Comparison of ENCODE assay signal across 28 mouse cellular contexts in genomic region chr1:171165629-171166345, GRCm38 (mm10). TPM values are rescaled to one million over a fixed set of nuclear protein-coding genes. Genes with fewer than 3 reads are reported as not detected.
DNase-seq lines count a peak whose midpoint lies in the region; ATAC-seq and TF ChIP-seq lines count a peak whose summit lies in the region.
"Had no signal": no experiment of that assay in that cellular context is flagged by ENCODE, and none has a peak within 500 bp of the region (broad histone marks: within the 10 kb centered on the region; RNA-seq: fewer than 3 reads in every experiment).

No protein-coding gene starts in this region.

- no peak overlapping the region for H3K4me3 ChIP-seq in kidney, embryonic 16.5 days (ENCODE audit: low read length)
- H3K4me3 ChIP-seq in bone marrow macrophage, adult 2 months (ENCODE audit: insufficient read depth, low read length) = no peak overlapping the region
- no peak overlapping the region for H3K4me3 ChIP-seq in intestine, embryonic 16.5 days (ENCODE audit: low read length)
- H3K4me3 ChIP-seq: forebrain, embryonic 10.5 days; forebrain, embryonic 13.5 days; gastrocnemius, adult 2 months; heart, adult 2 months; heart, embryonic 10.5 days; heart, embryonic 13.5 days; hindbrain, embryonic 12.5 days; hindbrain, embryonic 15.5 days had no signal

- WGBS in kidney, embryonic 16.5 days = 54% methylated on average over 5 of the region's 5 CpGs
- 38% methylated on average over 5 of the region's 5 CpGs for WGBS in intestine, embryonic 16.5 days

- no peaks in the 10 kb centered on the region for H3K9me3 ChIP-seq in kidney, embryonic 16.5 days (ENCODE audit: low read length)
- H3K9me3 ChIP-seq in intestine, embryonic 16.5 days (ENCODE audit: control insufficient read depth, low read length) = no peaks in the 10 kb centered on the region
- H3K9me3 ChIP-seq: forebrain, embryonic 10.5 days; forebrain, embryonic 13.5 days; heart, embryonic 10.5 days; heart, embryonic 13.5 days; hindbrain, embryonic 12.5 days; hindbrain, embryonic 15.5 days had no signal

- H3K36me3 ChIP-seq in kidney, embryonic 16.5 days (ENCODE audit: insufficient read depth, low read length) = no peaks in the 10 kb centered on the region
- no peaks in the 10 kb centered on the region for H3K36me3 ChIP-seq in intestine, embryonic 16.5 days (ENCODE audit: control insufficient read depth, insufficient read depth, low read length)
- H3K36me3 ChIP-seq: forebrain, embryonic 10.5 days; heart, embryonic 10.5 days; heart, embryonic 13.5 days; hindbrain, embryonic 12.5 days; hindbrain, embryonic 15.5 days had no signal

- 0 out of 2 replicates have a peak, but pooled peaks cover 3% of the 10 kb centered on the region for H3K4me1 ChIP-seq in kidney, embryonic 16.5 days (ENCODE audit: insufficient read depth, low read length)
- peaks cover 50% of the 10 kb centered on the region for H3K4me1 ChIP-seq in bone marrow macrophage, adult 2 months (ENCODE audit: control insufficient read depth, insufficient read depth, low read length)
- no peaks in the 10 kb centered on the region; the same call in 1 of the 2 replicates for H3K4me1 ChIP-seq in intestine, embryonic 16.5 days (ENCODE audit: control insufficient read depth, insufficient read depth, low read length)
- H3K4me1 ChIP-seq: forebrain, embryonic 13.5 days; hindbrain, embryonic 12.5 days; hindbrain, embryonic 15.5 days had no signal

- H3K9ac ChIP-seq in kidney, embryonic 16.5 days (replicated peaks; ENCODE audit: low read length) = no peak overlapping the region
- H3K9ac ChIP-seq in intestine, embryonic 16.5 days (ENCODE audit: low read depth, low read length) = no peak overlapping the region
- H3K9ac ChIP-seq: forebrain, embryonic 13.5 days; heart, embryonic 13.5 days; hindbrain, embryonic 12.5 days; hindbrain, embryonic 15.5 days had no signal

- DNase-seq in kidney, adult 18-20 months = no peak
- no peak for DNase-seq in adrenal gland, postnatal 10 days
- DNase-seq: adrenal gland, postnatal 14 days; cerebellum, adult 11-12 months; cerebellum, adult 8-10 months; cerebellum, postnatal 10 days; cerebellum, postnatal 36 days; gastrocnemius, adult 2 months; gastrocnemius, postnatal 14 days; heart, adult 2 months; heart, postnatal 14 days; heart, postnatal 4 days had no signal

- no peaks in the 10 kb centered on the region for H3K27me3 ChIP-seq in kidney, embryonic 16.5 days (ENCODE audit: insufficient read depth, low read length)
- H3K27me3 ChIP-seq in intestine, embryonic 16.5 days (replicated peaks; ENCODE audit: control insufficient read depth, insufficient read depth, low read length) = no peaks in the 10 kb centered on the region
- H3K27me3 ChIP-seq: Patski had no signal

- no peak overlapping the region for H3K4me2 ChIP-seq in kidney, embryonic 16.5 days (replicated peaks; ENCODE audit: low read depth, low read length)
- no peak overlapping the region for H3K4me2 ChIP-seq in intestine, embryonic 16.5 days (ENCODE audit: low read depth, low read length)
- H3K4me2 ChIP-seq: forebrain, embryonic 13.5 days; heart, embryonic 13.5 days; hindbrain, embryonic 12.5 days; hindbrain, embryonic 15.5 days had no signal

- peak overlapping the region; percentile 48 for H3K27ac ChIP-seq in kidney, embryonic 16.5 days (ENCODE audit: low read length)
- peak overlapping the region; percentile 45 for H3K27ac ChIP-seq in bone marrow macrophage, adult 2 months (ENCODE audit: insufficient read depth, low read depth, low read length)
- no peak overlapping the region for H3K27ac ChIP-seq in intestine, embryonic 16.5 days (ENCODE audit: low read length)
- H3K27ac ChIP-seq: forebrain, embryonic 10.5 days; forebrain, embryonic 13.5 days; gastrocnemius, adult 2 months; heart, adult 2 months; heart, embryonic 10.5 days; heart, embryonic 13.5 days; hindbrain, embryonic 12.5 days; hindbrain, embryonic 15.5 days had no signal

- no peak for TF ChIP-seq CTCF in bone marrow macrophage, adult 2 months (IDR thresholded peaks at IDR 0.05; ENCODE audit: low read depth, low read length)

- 0 out of 2 replicates have a peak, but pooled peaks have one; percentile 35 for ATAC-seq in kidney, embryonic 16.5 days (ENCODE audit: low FRiP score, low TSS enrichment)
- peak; percentile 59; the same call in 1 of the 2 replicates for ATAC-seq in granulocyte monocyte progenitor cell, adult 5-6 weeks (replicated peaks; ENCODE audit: poor library complexity, severe bottlenecking)
- peak; percentile 41; the same call in 1 of the 2 replicates for ATAC-seq in intestine, embryonic 16.5 days
- ATAC-seq in CD4-positive, CD25-positive, alpha-beta regulatory T cell, adult 4 months = no peak
- ATAC-seq in megakaryocyte-erythroid progenitor cell, adult 5-6 weeks (replicated peaks; ENCODE audit: low FRiP score, low TSS enrichment, poor library complexity, severe bottlenecking) = no peak
- ATAC-seq: forebrain, embryonic 13.5 days; forebrain, embryonic 16.5 days; Patski had no signal

- no peak for TF ChIP-seq POLR2A in bone marrow macrophage, adult 2 months (IDR thresholded peaks at IDR 0.05; ENCODE audit: borderline replicate concordance, low read depth, low read length)

RNA-seq across cellular contexts. Expression of gene Mpz, which starts 15.3 kb away (rescaled TPM):
- polyA plus RNA-seq in kidney, embryonic 16.5 days (2015; fragmentation: Nextera tagmentation; extraction: Ambion mirVana) = 0.57 and 0.68 TPM in 2 replicates
- polyA plus RNA-seq in bone marrow macrophage, adult 2 months (2012; ENCODE audit: insufficient read depth, insufficient read length, missing spikeins) = 2.0 TPM in 1 of 2 replicates, not detected in the other
- total RNA-seq in granulocyte monocyte progenitor cell, adult 5-6 weeks (2014; fragmentation: Nextera tagmentation) = 2.0 TPM in 1 of 2 replicates, not detected in the other
- not detected in 2 replicates for total RNA-seq in granulocyte monocyte progenitor cell, adult 5-6 weeks (2017)
- polyA plus RNA-seq in intestine, embryonic 16.5 days (2015; fragmentation: Nextera tagmentation; extraction: Ambion mirVana) = 1.7 TPM in 2 replicates
- 10 to 100 TPM; 10.1 to 20.4 TPM for total RNA-seq in adrenal gland, postnatal 10 days (2021)
- not detected for polyA plus RNA-seq in CD4-positive, CD25-positive, alpha-beta regulatory T cell, adult 4 months (2017; shearing (Covaris generic))
- not detected in 2 replicates for total RNA-seq in megakaryocyte-erythroid progenitor cell, adult 5-6 weeks (2014; fragmentation: Nextera tagmentation)
- 0.61 TPM in 1 of 2 replicates, not detected in the other for total RNA-seq in megakaryocyte-erythroid progenitor cell, adult 5-6 weeks (2017)
- polyA plus RNA-seq: forebrain, embryonic 16.5 days had no signal

RNA-seq across cellular contexts. Expression of gene Sdhc, which starts 15.4 kb away (rescaled TPM):
- 340 TPM in 2 replicates for polyA plus RNA-seq in kidney, embryonic 16.5 days (2015; fragmentation: Nextera tagmentation; extraction: Ambion mirVana)
- 205 and 226 TPM in 2 replicates for polyA plus RNA-seq in bone marrow macrophage, adult 2 months (2012; ENCODE audit: insufficient read depth, insufficient read length, missing spikeins)
- 119 and 151 TPM in 2 replicates for total RNA-seq in granulocyte monocyte progenitor cell, adult 5-6 weeks (2014; fragmentation: Nextera tagmentation)
- total RNA-seq in granulocyte monocyte progenitor cell, adult 5-6 weeks (2017) = 110 and 112 TPM in 2 replicates
- 457 and 490 TPM in 2 replicates for polyA plus RNA-seq in intestine, embryonic 16.5 days (2015; fragmentation: Nextera tagmentation; extraction: Ambion mirVana)
- 100 to 1,000 TPM; 746 to 845 TPM for total RNA-seq in adrenal gland, postnatal 10 days (2021)
- 100 to 1,000 TPM; 135 to 150 TPM for polyA plus RNA-seq in CD4-positive, CD25-positive, alpha-beta regulatory T cell, adult 4 months (2017; shearing (Covaris generic))
- total RNA-seq in megakaryocyte-erythroid progenitor cell, adult 5-6 weeks (2014; fragmentation: Nextera tagmentation) = 150 and 178 TPM in 2 replicates
- 72.0 and 84.7 TPM in 2 replicates for total RNA-seq in megakaryocyte-erythroid progenitor cell, adult 5-6 weeks (2017)

RNA-seq across cellular contexts. Expression of gene Pcp4l1, which starts 30.3 kb away (rescaled TPM):
- polyA plus RNA-seq in kidney, embryonic 16.5 days (2015; fragmentation: Nextera tagmentation; extraction: Ambion mirVana) = 3.7 and 5.1 TPM in 2 replicates
- 120 and 145 TPM in 2 replicates for polyA plus RNA-seq in bone marrow macrophage, adult 2 months (2012; ENCODE audit: insufficient read depth, insufficient read length, missing spikeins)
- 11.7 and 11.8 TPM in 2 replicates for total RNA-seq in granulocyte monocyte progenitor cell, adult 5-6 weeks (2014; fragmentation: Nextera tagmentation)
- 13.7 TPM in 2 replicates for total RNA-seq in granulocyte monocyte progenitor cell, adult 5-6 weeks (2017)
- 16.4 and 19.4 TPM in 2 replicates for polyA plus RNA-seq in intestine, embryonic 16.5 days (2015; fragmentation: Nextera tagmentation; extraction: Ambion mirVana)
- 10 to 100 TPM; 28.0 to 30.7 TPM for total RNA-seq in adrenal gland, postnatal 10 days (2021)
- polyA plus RNA-seq in CD4-positive, CD25-positive, alpha-beta regulatory T cell, adult 4 months (2017; shearing (Covaris generic)) = not detected
- 0.69 and 3.6 TPM in 2 replicates for total RNA-seq in megakaryocyte-erythroid progenitor cell, adult 5-6 weeks (2014; fragmentation: Nextera tagmentation)
- total RNA-seq in megakaryocyte-erythroid progenitor cell, adult 5-6 weeks (2017) = 1.1 TPM in 1 of 2 replicates, not detected in the other

RNA-seq across cellular contexts. Expression of gene Nr1i3, which starts 48.0 kb away (rescaled TPM):
- polyA plus RNA-seq in kidney, embryonic 16.5 days (2015; fragmentation: Nextera tagmentation; extraction: Ambion mirVana) = 0.67 and 0.89 TPM in 2 replicates
- polyA plus RNA-seq in bone marrow macrophage, adult 2 months (2012; ENCODE audit: insufficient read depth, insufficient read length, missing spikeins) = not detected in 2 replicates
- not detected in 2 replicates for total RNA-seq in granulocyte monocyte progenitor cell, adult 5-6 weeks (2014; fragmentation: Nextera tagmentation)
- 0.10 and 0.17 TPM in 2 replicates for total RNA-seq in granulocyte monocyte progenitor cell, adult 5-6 weeks (2017)
- 18.7 and 21.7 TPM in 2 replicates for polyA plus RNA-seq in intestine, embryonic 16.5 days (2015; fragmentation: Nextera tagmentation; extraction: Ambion mirVana)
- total RNA-seq in adrenal gland, postnatal 10 days (2021) = 10 to 100 TPM; 13.4 to 29.4 TPM
- polyA plus RNA-seq in CD4-positive, CD25-positive, alpha-beta regulatory T cell, adult 4 months (2017; shearing (Covaris generic)) = under 1 TPM; 0.15 to 0.54 TPM
- 0.07 TPM in 1 of 2 replicates, not detected in the other for total RNA-seq in megakaryocyte-erythroid progenitor cell, adult 5-6 weeks (2014; fragmentation: Nextera tagmentation)
- total RNA-seq in megakaryocyte-erythroid progenitor cell, adult 5-6 weeks (2017) = 0.38 TPM in 1 of 2 replicates, not detected in the other
- total RNA-seq: adrenal gland, adult 18-20 months; gastrocnemius, adult 2 months; gastrocnemius, postnatal 14 days; heart, adult 2 months; heart, postnatal 4 days had no signal
- polyA plus RNA-seq: heart, adult 2 months had no signal

RNA-seq across cellular contexts. Expression of gene Cfap126, which starts 52.1 kb away (rescaled TPM):
- 2.9 and 3.0 TPM in 2 replicates for polyA plus RNA-seq in kidney, embryonic 16.5 days (2015; fragmentation: Nextera tagmentation; extraction: Ambion mirVana)
- polyA plus RNA-seq in bone marrow macrophage, adult 2 months (2012; ENCODE audit: insufficient read depth, insufficient read length, missing spikeins) = 4.5 and 5.7 TPM in 2 replicates
- total RNA-seq in granulocyte monocyte progenitor cell, adult 5-6 weeks (2014; fragmentation: Nextera tagmentation) = 1.7 and 3.8 TPM in 2 replicates
- total RNA-seq in granulocyte monocyte progenitor cell, adult 5-6 weeks (2017) = 0.47 and 1.5 TPM in 2 replicates
- polyA plus RNA-seq in intestine, embryonic 16.5 days (2015; fragmentation: Nextera tagmentation; extraction: Ambion mirVana) = 1.6 and 2.1 TPM in 2 replicates
- total RNA-seq in adrenal gland, postnatal 10 days (2021) = 1 to 10 TPM in 1 of 2 experiments, under 1 TPM in 1; 0.51 to 1.3 TPM
- polyA plus RNA-seq in CD4-positive, CD25-positive, alpha-beta regulatory T cell, adult 4 months (2017; shearing (Covaris generic)) = 1 to 10 TPM; 4.8 to 5.5 TPM
- 12.6 and 18.9 TPM in 2 replicates for total RNA-seq in megakaryocyte-erythroid progenitor cell, adult 5-6 weeks (2014; fragmentation: Nextera tagmentation)
- total RNA-seq in megakaryocyte-erythroid progenitor cell, adult 5-6 weeks (2017) = 4.3 and 11.8 TPM in 2 replicates
- total RNA-seq: ES-E14 had no signal

Comparison
In these comparisons a context has a peak if more than half of its experiments do, and no peak if none do; other contexts are left out.
1. ATAC-seq: peak in kidney, embryonic 16.5 days (single experiment), granulocyte monocyte progenitor cell, adult 5-6 weeks (single experiment) and intestine, embryonic 16.5 days (single experiment); none in CD4-positive, CD25-positive, alpha-beta regulatory T cell, adult 4 months (single experiment) and megakaryocyte-erythroid progenitor cell, adult 5-6 weeks (single experiment).